Mouse (Mus musculus) CD4-positive helper T cell, adult 2 months (primary cell): ENCODE measurements around the gene Tiprl.

ENCODE experiments used
- DNase-seq: peaks from one replicate; pipeline ENCODE4 v3.0.0-alpha.2; 2012; ENCODE audit warnings: low read depth, missing footprints, low spot score

The Tiprl gene

GRCm38 (mm10) chr1:165179321-165179720, 57.5 kb downstream of the Tiprl start:
- no peak for DNase-seq

GRCm38 (mm10) chr1:165178075-165178474, 58.7 kb downstream of the Tiprl start:
- no peak for DNase-seq

- DNase-seq: peak; percentile 64
Measured at GRCm38 (mm10) chr1:165174059-165174616, 62.7 kb downstream of the Tiprl start.

- no peak for DNase-seq
Measured at GRCm38 (mm10) chr1:165171277-165171676, 65.5 kb downstream of the Tiprl start.

- DNase-seq: no peak
Measured at GRCm38 (mm10) chr1:165170157-165170556, 66.6 kb downstream of the Tiprl start.

- DNase-seq: no peak
Measured at GRCm38 (mm10) chr1:165169462-165169861, 67.3 kb downstream of the Tiprl start.

- no peak for DNase-seq
Measured at GRCm38 (mm10) chr1:165164920-165165319, 71.9 kb downstream of the Tiprl start.
